Mouse (Mus musculus): ENCODE data around the gene Ccr1l1.

Gene Ccr1l1

GRCm38 (mm10) chr9:123927281-123927960, 50.8 kb downstream of the Ccr1l1 start:
- DNase-seq, result no peak
